Mouse (Mus musculus): ENCODE results near the gene Aars2. TPM values are rescaled to one million over a fixed set of nuclear protein-coding genes. Genes with fewer than 3 reads are reported as not detected.

The Aars2 gene
- polyA plus RNA-seq, 1 experiment from 2014 or later = 14.8 TPM

DNA sequence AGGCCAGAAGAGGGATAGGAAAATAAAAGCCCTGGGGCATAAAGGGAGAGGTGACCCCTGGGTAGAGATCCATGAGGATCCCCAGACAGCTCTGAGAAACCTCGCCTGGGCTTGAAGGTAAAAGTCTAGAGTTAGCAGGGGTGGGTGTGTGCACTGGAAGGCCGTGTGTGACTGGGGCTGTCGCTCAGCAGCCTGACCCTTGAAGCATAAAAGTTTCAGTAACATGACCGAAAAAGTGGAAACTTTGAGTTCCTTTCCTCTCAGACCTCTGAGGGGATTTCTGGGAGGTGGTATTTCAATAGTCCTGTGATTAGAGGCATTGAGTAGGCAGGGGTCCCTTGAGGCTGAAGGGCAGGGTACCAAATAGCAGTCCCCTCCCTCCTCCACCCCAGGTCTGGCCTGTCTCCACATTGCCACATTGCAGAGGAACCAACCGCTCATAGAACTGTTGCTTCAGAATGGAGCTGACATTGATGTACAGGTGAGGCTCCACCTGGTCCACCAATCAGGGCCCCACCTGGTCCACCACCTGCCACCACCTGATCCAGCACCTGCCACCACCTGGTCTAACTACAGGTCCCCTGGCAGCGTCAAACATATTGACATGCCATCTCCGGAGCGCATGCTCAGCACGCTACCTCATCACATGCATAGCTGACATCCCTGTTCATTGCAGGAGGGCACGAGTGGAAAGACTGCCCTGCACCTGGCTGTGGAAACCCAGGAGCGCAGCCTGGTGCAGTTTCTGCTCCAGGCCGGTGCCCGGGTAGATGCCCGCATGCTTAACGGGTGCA, 53.3 kb downstream of the Aars2 start:
- no peaks in the 10 kb centered on the region for H3K27me3 ChIP-seq (ENCODE audit: control insufficient read depth, insufficient read depth, low read length)
- H3K4me1 ChIP-seq (ENCODE audit: control insufficient read depth, insufficient read depth, low read length) = peaks cover 8% of the 10 kb centered on the region
- no peak overlapping the region for H3K4me2 ChIP-seq (replicated peaks; ENCODE audit: low read depth, low read length)
- H3K9ac ChIP-seq (replicated peaks; ENCODE audit: low read depth, low read length) = no peak overlapping the region
- no peak overlapping the region for H3K4me3 ChIP-seq (ENCODE audit: low read depth, low read length)
- H3K36me3 ChIP-seq (ENCODE audit: control insufficient read depth, insufficient read depth, low read length) = no peaks in the 10 kb centered on the region
- WGBS = 86% methylated on average over 15 of the region's 15 CpGs
- no peak for ATAC-seq (ENCODE audit: insufficient number of reproducible peaks, insufficient read depth, low FRiP score, low read depth)
- no peak overlapping the region for H3K27ac ChIP-seq (ENCODE audit: low read length)
- no peaks in the 10 kb centered on the region for H3K9me3 ChIP-seq (ENCODE audit: control insufficient read depth, low read depth, low read length)

DNA sequence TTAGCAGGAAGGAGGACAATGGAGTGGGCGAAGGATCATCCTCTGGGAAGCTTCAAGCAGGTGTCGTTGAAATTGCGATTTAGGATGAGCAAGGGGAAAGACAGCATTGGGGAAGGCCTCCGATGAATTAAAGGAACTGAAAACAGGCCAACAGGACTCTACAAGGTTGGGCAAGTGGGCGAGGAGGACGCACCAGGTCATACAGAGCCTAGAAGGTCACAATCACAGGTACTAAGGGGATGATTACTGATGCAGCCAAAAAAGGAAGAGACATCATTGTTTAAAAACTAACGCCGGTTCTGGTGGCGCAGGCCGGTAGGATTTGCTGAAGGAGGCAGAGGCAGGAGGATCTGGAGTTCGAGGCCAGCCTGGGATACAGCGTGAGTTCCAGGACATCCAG, 56.6 kb downstream of the Aars2 start:
- WGBS = 74% methylated on average over 12 of the region's 12 CpGs
- H3K4me1 ChIP-seq (ENCODE audit: control insufficient read depth, insufficient read depth, low read length) = peaks cover 12% of the 10 kb centered on the region; the same call in 1 of the 2 replicates
- H3K9me3 ChIP-seq (ENCODE audit: control insufficient read depth, low read depth, low read length) = no peaks in the 10 kb centered on the region
- no peaks in the 10 kb centered on the region for H3K27me3 ChIP-seq (ENCODE audit: control insufficient read depth, insufficient read depth, low read length)
- peaks cover 23% of the 10 kb centered on the region for H3K36me3 ChIP-seq (ENCODE audit: control insufficient read depth, insufficient read depth, low read length)
- H3K4me2 ChIP-seq (replicated peaks; ENCODE audit: low read depth, low read length) = peak overlapping the region; percentile 99; the same call in 1 of the 2 replicates
- H3K27ac ChIP-seq (ENCODE audit: low read length) = no peak overlapping the region
- H3K9ac ChIP-seq (replicated peaks; ENCODE audit: low read depth, low read length) = no peak overlapping the region
- no peak for ATAC-seq (ENCODE audit: insufficient number of reproducible peaks, insufficient read depth, low FRiP score, low read depth)
- no peak overlapping the region for H3K4me3 ChIP-seq (ENCODE audit: low read depth, low read length)

DNA sequence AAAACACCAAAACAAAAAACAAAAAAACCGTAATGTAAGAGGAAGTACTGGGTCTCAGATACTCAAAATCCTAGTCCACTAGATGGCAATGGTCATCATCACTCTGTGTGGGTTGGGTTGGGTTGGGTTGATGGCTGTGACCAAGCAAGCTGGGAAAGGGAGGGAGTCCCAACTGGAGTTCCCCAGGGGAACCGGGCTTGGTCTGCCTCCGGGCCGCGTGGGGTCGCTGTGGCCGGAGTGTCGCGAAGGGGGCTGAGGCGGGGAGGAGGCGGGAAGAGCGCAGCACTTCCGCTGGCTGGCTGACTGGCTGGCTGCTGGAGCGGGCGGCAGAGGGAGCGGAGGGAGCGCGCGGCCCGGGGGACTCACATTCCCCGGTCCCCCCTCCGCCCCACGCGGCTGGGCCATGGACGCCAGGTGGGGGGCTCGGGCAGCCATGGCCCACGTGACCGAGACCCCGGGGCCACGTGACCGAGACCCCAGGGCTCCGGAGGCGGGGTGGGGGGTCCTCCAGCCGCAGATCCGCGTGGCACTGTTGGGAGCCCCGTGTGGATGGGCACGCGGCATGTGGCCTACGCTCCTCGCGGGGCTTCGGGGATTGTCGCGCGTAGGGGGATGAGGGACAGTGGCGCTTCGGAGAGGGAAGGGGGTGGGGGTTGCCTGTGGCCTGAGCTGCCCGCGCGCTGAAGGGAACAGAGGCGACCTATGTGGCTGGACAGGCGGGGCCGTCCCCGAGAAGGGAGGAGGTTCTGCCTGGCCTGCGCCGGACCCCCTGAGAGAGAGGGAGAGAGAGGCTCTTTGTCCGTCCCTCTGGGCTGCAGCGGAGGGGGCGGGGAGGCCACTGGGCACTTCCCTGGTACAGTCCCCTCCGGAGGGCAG, 57.3 kb downstream of the Aars2 start, which contains the start of gene Slc35b2:
Gene Slc35b2 (plus strand): TSS at position 220 of the 876 bp plus-strand sequence.
- peak within 1 kb of the TSS; percentile 86 for H3K9ac ChIP-seq (replicated peaks; ENCODE audit: low read depth, low read length)

DNA sequence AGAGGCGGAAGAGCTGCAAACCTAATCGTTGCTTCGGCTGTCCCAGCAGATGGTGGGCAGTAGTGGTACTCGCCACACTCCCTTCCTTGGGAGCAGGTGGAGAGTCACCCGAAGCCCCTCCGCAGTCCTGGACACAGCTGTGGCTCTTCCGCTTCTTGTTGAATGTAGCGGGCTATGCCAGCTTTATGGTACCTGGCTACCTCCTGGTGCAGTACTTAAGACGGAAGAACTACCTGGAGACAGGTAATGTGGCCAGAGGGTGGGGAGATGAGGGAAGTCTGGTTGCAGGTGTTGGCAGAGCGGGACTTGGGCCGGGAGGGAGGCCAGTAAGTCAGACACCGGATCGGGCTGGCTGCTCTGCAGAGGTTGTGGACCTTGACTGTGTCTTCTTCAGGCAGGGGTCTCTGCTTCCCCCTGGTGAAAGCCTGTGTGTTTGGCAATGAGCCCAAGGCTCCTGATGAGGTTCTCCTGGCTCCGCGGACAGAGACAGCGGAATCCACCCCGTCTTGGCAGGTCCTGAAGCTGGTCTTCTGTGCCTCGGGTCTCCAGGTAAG, 58.0 kb downstream of the Aars2 start:
- Histone ChIP-seq H3K4me1 (ENCODE audit: control insufficient read depth, insufficient read depth, low read length) (peaks cover 12% of the 10 kb centered on the region; the same call in 1 of the 2 replicates), H3K36me3 (ENCODE audit: control insufficient read depth, insufficient read depth, low read length) (peaks cover 37% of the 10 kb centered on the region), H3K4me2 (replicated peaks; ENCODE audit: low read depth, low read length) (peak overlapping the region; percentile 99), H3K27me3 (ENCODE audit: control insufficient read depth, insufficient read depth, low read length) (no peaks in the 10 kb centered on the region), H3K9me3 (ENCODE audit: control insufficient read depth, low read depth, low read length) (no peaks in the 10 kb centered on the region), H3K27ac (ENCODE audit: low read length) (peak overlapping the region; percentile 79; the same call in 1 of the 2 replicates), H3K9ac (replicated peaks; ENCODE audit: low read depth, low read length) (peak overlapping the region; percentile 86), H3K4me3 (ENCODE audit: low read depth, low read length) (peak overlapping the region; percentile 85)
- WGBS = 8% methylated on average over 18 of the region's 18 CpGs
- peak; percentile 7; the same call in 1 of the 2 replicates for ATAC-seq (ENCODE audit: insufficient number of reproducible peaks, insufficient read depth, low FRiP score, low read depth)

More for the DNA sequence above, 57.3 kb downstream of the Aars2 start, which contains the start of gene Slc35b2:
- no peaks in the 10 kb centered on the region for H3K9me3 ChIP-seq (ENCODE audit: control insufficient read depth, low read depth, low read length)
- no peaks in the 10 kb centered on the region for H3K27me3 ChIP-seq (ENCODE audit: control insufficient read depth, insufficient read depth, low read length)
- peak within 1 kb of the TSS; percentile 99 for H3K4me2 ChIP-seq (replicated peaks; ENCODE audit: low read depth, low read length)
- under 1% methylated on average over 55 of the region's 61 CpGs for WGBS
- peak; percentile 86 for ATAC-seq (ENCODE audit: insufficient number of reproducible peaks, insufficient read depth, low FRiP score, low read depth)
- peak within 1 kb of the TSS; percentile 79 for H3K27ac ChIP-seq (ENCODE audit: low read length)
- H3K4me3 ChIP-seq (ENCODE audit: low read depth, low read length) = peak within 1 kb of the TSS; percentile 85
- H3K36me3 ChIP-seq (ENCODE audit: control insufficient read depth, insufficient read depth, low read length) = peaks cover 30% of the 10 kb centered on the region
- H3K4me1 ChIP-seq (ENCODE audit: control insufficient read depth, insufficient read depth, low read length) = peaks cover 12% of the 10 kb centered on the region; the same call in 1 of the 2 replicates

DNA sequence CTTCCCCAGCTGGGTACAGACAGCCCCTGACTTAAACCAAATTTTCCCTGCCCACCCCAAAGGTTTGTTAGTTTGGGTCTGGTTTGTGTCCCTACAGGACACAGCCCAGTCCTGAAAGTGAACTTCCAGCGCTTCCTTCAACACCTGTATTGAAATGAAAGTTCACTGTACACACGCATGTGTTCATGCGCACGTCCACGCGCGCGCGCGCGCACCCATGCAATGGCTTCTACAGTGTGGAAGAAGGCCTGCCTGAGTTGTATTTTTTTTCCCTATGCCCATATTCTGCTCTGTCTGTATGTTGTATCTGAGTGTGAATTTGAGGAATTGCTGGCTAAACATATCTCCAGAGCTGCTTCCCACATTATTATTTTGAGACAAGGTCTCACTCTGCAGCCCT, 58.5 kb downstream of the Aars2 start:
- Histone ChIP-seq H3K4me1 (ENCODE audit: control insufficient read depth, insufficient read depth, low read length) (peaks cover 15% of the 10 kb centered on the region; the same call in 1 of the 2 replicates), H3K27ac (ENCODE audit: low read length) (no peak overlapping the region), H3K36me3 (ENCODE audit: control insufficient read depth, insufficient read depth, low read length) (peaks cover 42% of the 10 kb centered on the region), H3K4me3 (ENCODE audit: low read depth, low read length) (peak overlapping the region; percentile 85), H3K9ac (replicated peaks; ENCODE audit: low read depth, low read length) (peak overlapping the region; percentile 86; the same call in 1 of the 2 replicates), H3K27me3 (ENCODE audit: control insufficient read depth, insufficient read depth, low read length) (no peaks in the 10 kb centered on the region), H3K9me3 (ENCODE audit: control insufficient read depth, low read depth, low read length) (no peaks in the 10 kb centered on the region), H3K4me2 (replicated peaks; ENCODE audit: low read depth, low read length) (peak overlapping the region; percentile 99)
- 89% methylated on average over 11 of the region's 11 CpGs for WGBS
- no peak for ATAC-seq (ENCODE audit: insufficient number of reproducible peaks, insufficient read depth, low FRiP score, low read depth)

DNA sequence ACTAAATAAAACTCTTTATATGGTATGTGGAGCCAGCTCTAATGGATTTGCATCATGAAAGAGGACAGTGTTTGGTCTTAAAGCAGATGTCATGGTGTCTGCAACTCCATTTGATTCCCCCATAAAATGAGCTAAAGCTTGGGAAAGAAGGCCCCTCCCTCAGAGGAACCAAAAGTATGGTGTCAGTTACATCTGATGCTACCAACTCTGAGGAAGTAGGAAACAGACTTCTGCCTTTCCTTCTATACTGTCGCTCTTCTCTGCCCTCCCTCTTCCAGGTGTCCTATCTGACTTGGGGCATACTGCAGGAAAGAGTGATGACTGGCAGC, 59.4 kb downstream of the Aars2 start:
- Histone ChIP-seq H3K27me3 (ENCODE audit: control insufficient read depth, insufficient read depth, low read length) (no peaks in the 10 kb centered on the region), H3K4me3 (ENCODE audit: low read depth, low read length) (no peak overlapping the region), H3K27ac (ENCODE audit: low read length) (no peak overlapping the region), H3K36me3 (ENCODE audit: control insufficient read depth, insufficient read depth, low read length) (peaks cover 51% of the 10 kb centered on the region), H3K4me1 (ENCODE audit: control insufficient read depth, insufficient read depth, low read length) (peaks cover 23% of the 10 kb centered on the region; the same call in 1 of the 2 replicates), H3K9ac (replicated peaks; ENCODE audit: low read depth, low read length) (no peak overlapping the region), H3K4me2 (replicated peaks; ENCODE audit: low read depth, low read length) (no peak overlapping the region), H3K9me3 (ENCODE audit: control insufficient read depth, low read depth, low read length) (no peaks in the 10 kb centered on the region)
- 47% methylated on average over 1 of the region's 1 CpGs for WGBS
- ATAC-seq (ENCODE audit: insufficient number of reproducible peaks, insufficient read depth, low FRiP score, low read depth) = no peak

DNA sequence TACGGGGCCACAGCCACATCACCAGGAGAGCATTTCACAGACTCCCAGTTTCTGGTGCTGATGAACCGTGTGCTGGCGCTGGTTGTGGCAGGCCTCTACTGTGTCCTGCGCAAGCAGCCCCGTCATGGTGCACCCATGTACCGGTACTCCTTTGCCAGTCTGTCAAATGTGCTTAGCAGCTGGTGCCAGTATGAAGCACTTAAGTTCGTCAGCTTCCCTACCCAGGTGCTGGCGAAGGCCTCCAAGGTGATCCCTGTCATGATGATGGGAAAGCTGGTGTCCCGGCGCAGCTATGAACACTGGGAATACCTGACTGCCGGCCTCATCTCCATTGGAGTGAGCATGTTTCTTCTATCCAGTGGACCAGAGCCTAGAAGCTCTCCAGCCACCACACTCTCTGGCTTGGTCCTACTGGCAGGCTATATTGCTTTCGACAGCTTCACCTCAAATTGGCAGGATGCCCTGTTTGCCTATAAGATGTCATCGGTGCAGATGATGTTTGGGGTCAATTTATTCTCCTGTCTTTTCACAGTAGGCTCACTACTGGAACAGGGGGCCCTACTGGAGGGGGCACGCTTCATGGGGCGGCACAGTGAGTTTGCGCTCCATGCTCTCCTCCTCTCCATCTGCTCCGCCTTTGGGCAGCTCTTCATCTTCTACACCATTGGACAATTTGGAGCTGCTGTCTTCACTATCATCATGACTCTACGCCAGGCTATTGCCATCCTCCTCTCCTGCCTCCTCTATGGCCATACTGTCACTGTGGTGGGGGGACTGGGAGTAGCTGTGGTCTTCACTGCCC, 59.9 kb downstream of the Aars2 start:
- no peaks in the 10 kb centered on the region for H3K27me3 ChIP-seq (ENCODE audit: control insufficient read depth, insufficient read depth, low read length)
- H3K4me1 ChIP-seq (ENCODE audit: control insufficient read depth, insufficient read depth, low read length) = peaks cover 29% of the 10 kb centered on the region; the same call in 1 of the 2 replicates
- H3K27ac ChIP-seq (ENCODE audit: low read length) = no peak overlapping the region
- H3K9me3 ChIP-seq (ENCODE audit: control insufficient read depth, low read depth, low read length) = no peaks in the 10 kb centered on the region
- no peak overlapping the region for H3K4me3 ChIP-seq (ENCODE audit: low read depth, low read length)
- 62% methylated on average over 18 of the region's 18 CpGs for WGBS
- no peak overlapping the region for H3K9ac ChIP-seq (replicated peaks; ENCODE audit: low read depth, low read length)
- H3K36me3 ChIP-seq (ENCODE audit: control insufficient read depth, insufficient read depth, low read length) = peaks cover 56% of the 10 kb centered on the region
- no peak for ATAC-seq (ENCODE audit: insufficient number of reproducible peaks, insufficient read depth, low FRiP score, low read depth)
- no peak overlapping the region for H3K4me2 ChIP-seq (replicated peaks; ENCODE audit: low read depth, low read length)

Data from stomach, embryonic 14.5 days (tissue).